Mouse (Mus musculus) forebrain, postnatal 0 days (tissue): ENCODE measurements around the gene Lpar2. TPM values are rescaled to one million over a fixed set of nuclear protein-coding genes. Genes with fewer than 3 reads are reported as not detected.

Experiments
- ATAC-seq: fragments of 200-750 bp; cut with Nextera tagmentation; 2 replicates; pipeline ENCODE4 v1.8.0; 2017; ENCODE audit warnings: mild to moderate bottlenecking, moderate library complexity
- DNase-seq: peaks from one replicate; pipeline ENCODE4 v3.0.0-alpha.2; 2015
- H3K27ac ChIP-seq: fragments of 300-500 bp; sonication (generic); 2 replicates; pipeline ENCODE4 v1.5.1; 2014; ENCODE audit warnings: low read depth, mild to moderate bottlenecking, antibody characterized with exemption, low read length, moderate library complexity, mixed read lengths
- H3K27me3 ChIP-seq: fragments of 300-500 bp; sonication (generic); 2 replicates; pipeline ENCODE4 v1.6.1; 2014; ENCODE audit warnings: mild to moderate bottlenecking, low read length, mixed read lengths; ENCODE audit not compliant: insufficient read depth
- H3K36me3 ChIP-seq: fragments of 300-500 bp; sonication (generic); 2 replicates; pipeline ENCODE4 v1.6.1; 2014; ENCODE audit warnings: mild to moderate bottlenecking, moderate library complexity; ENCODE audit not compliant: insufficient read depth
- H3K4me1 ChIP-seq: fragments of 300-500 bp; sonication (generic); 2 replicates; pipeline ENCODE4 v1.6.1; 2014; ENCODE audit warnings: antibody characterized with exemption; ENCODE audit not compliant: insufficient read depth
- H3K4me2 ChIP-seq: fragments of 300-500 bp; sonication (generic); 2 replicates; pipeline ENCODE4 v1.6.1; 2014; ENCODE audit warnings: low read depth, mild to moderate bottlenecking, moderate library complexity
- H3K4me3 ChIP-seq: fragments of 300-500 bp; sonication (generic); 2 replicates; pipeline ENCODE4 v1.5.1; 2014; ENCODE audit warnings: low read depth, low read length, mixed read lengths
- H3K9ac ChIP-seq: fragments of 300-500 bp; sonication (generic); 2 replicates; pipeline ENCODE4 v1.6.1; 2014; ENCODE audit warnings: mild to moderate bottlenecking
- H3K9me3 ChIP-seq: fragments of 300-500 bp; sonication (generic); 2 replicates; pipeline ENCODE4 v1.6.1; 2016; ENCODE audit warnings: low read length
- CTCF ChIP-seq: sonication (generic); IDR thresholded peaks from 2 replicates; pipeline ENCODE4 v1.5.1; 2016; ENCODE audit warnings: antibody characterized with exemption, control low read depth, low read depth
- WGBS: fragments of 180-500 bp; shearing (Covaris S2); extraction: QIAGEN DNeasy Blood & Tissue Kit; methylation state at CpG from one replicate; pipeline ENCODE4 v1.1.7; 2014; 5-methylcytosine and 5-hydroxymethylcytosine counted together
- polyA plus RNA-seq: library from polyadenylated mRNA; unstranded; fragments of >200 nt; fragmentation: Nextera tagmentation; extraction: Ambion mirVana; gene quantifications from 2 replicates; pipeline ENCODE4 v1.2.1, GENCODE M21; 2015
- total RNA-seq: library from RNA; depleted of rRNA; stranded (reverse); fragments of >200 nt; gene quantifications from 2 replicates; pipeline ENCODE4 v1.2.3, GENCODE M21; 2014

The Lpar2 gene
- total and polyA plus RNA-seq, 2 experiments from 2014 or later: 0.45 to 6.1 TPM

GRCm38 (mm10) chr8:69814881-69815280 is 7.3 kb upstream of the Lpar2 start:
- Histone ChIP-seq H3K9me3 (no peaks in the 10 kb centered on the region), H3K4me3 (no peak overlapping the region), H3K27ac (no peak overlapping the region), H3K9ac (no peak overlapping the region), H3K4me2 (no peak overlapping the region), H3K4me1 (0 out of 2 replicates have a peak, but pooled peaks cover 2% of the 10 kb centered on the region), H3K27me3 (no peaks in the 10 kb centered on the region), H3K36me3 (peaks cover 60% of the 10 kb centered on the region)
- WGBS: 94% methylated on average over 2 of the region's 2 CpGs
- DNase-seq (no peak), ATAC-seq (no peak)
- no peak for TF ChIP-seq CTCF

- no peak for DNase-seq
- peaks cover 60% of the 10 kb centered on the region for H3K36me3 ChIP-seq
These were observed 6.8 kb upstream of the Lpar2 start for GRCm38 (mm10) chr8:69815396-69815795.

GRCm38 (mm10) chr8:69820466-69820865 is 1.8 kb upstream of the Lpar2 start:
- peaks cover 22% of the 10 kb centered on the region for H3K4me1 ChIP-seq
- H3K27me3 ChIP-seq: no peaks in the 10 kb centered on the region
- H3K4me3 ChIP-seq: no peak overlapping the region
- no peak overlapping the region for H3K4me2 ChIP-seq
- H3K27ac ChIP-seq: no peak overlapping the region
- TF ChIP-seq CTCF: no peak
- ATAC-seq (no peak), DNase-seq (no peak)
- peaks cover 30% of the 10 kb centered on the region for H3K36me3 ChIP-seq
- H3K9me3 ChIP-seq: no peaks in the 10 kb centered on the region
- WGBS: 89% methylated on average over 9 of the region's 9 CpGs
- no peak overlapping the region for H3K9ac ChIP-seq

More at GRCm38 (mm10) chr8:69815396-69815795, 6.8 kb upstream of the Lpar2 start:
- Histone ChIP-seq H3K4me1 (no peaks in the 10 kb centered on the region), H3K27ac (no peak overlapping the region), H3K9ac (no peak overlapping the region), H3K27me3 (no peaks in the 10 kb centered on the region), H3K4me3 (no peak overlapping the region), H3K4me2 (no peak overlapping the region), H3K9me3 (no peaks in the 10 kb centered on the region)
- 94% methylated on average over 4 of the region's 4 CpGs for WGBS
- no peak for TF ChIP-seq CTCF
- ATAC-seq: no peak

- TF ChIP-seq CTCF: no peak
- Histone ChIP-seq H3K4me2 (peak overlapping the region; percentile 86), H3K9ac (peak overlapping the region; percentile 79), H3K4me1 (peaks cover 22% of the 10 kb centered on the region), H3K9me3 (no peaks in the 10 kb centered on the region), H3K27me3 (no peaks in the 10 kb centered on the region), H3K36me3 (peaks cover 23% of the 10 kb centered on the region), H3K4me3 (peak overlapping the region; percentile 54), H3K27ac (peak overlapping the region; percentile 73)
- 0% methylated on average over 14 of the region's 22 CpGs for WGBS
- DNase-seq: peak; percentile 65
- peak; percentile 50 for ATAC-seq
These were observed 251 bp upstream of the Lpar2 start for GRCm38 (mm10) chr8:69821971-69822385.

DNA sequence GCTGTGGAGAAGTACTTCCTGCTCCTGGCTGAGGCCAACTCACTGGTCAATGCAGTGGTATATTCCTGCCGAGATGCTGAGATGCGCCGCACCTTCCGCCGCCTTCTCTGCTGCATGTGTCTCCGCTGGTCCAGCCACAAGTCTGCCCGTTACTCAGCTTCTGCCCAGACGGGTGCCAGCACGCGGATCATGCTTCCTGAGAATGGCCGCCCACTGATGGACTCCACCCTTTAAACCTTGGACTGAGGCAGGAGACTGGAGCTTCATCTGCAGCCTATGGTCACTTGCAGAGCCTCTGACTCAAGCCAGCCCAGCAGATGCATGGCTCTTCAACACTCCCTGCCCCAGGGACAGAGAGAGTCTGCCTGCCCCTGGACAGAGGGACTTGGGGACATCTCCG is 4.1 kb downstream of the Lpar2 start:
- Histone ChIP-seq H3K4me2 (no peak overlapping the region), H3K27ac (no peak overlapping the region), H3K27me3 (no peaks in the 10 kb centered on the region), H3K4me3 (no peak overlapping the region), H3K36me3 (peaks cover 16% of the 10 kb centered on the region), H3K9ac (no peak overlapping the region), H3K9me3 (no peaks in the 10 kb centered on the region), H3K4me1 (peaks cover 22% of the 10 kb centered on the region)
- TF ChIP-seq CTCF: no peak
- no peak for ATAC-seq
- WGBS: 94% methylated on average over 12 of the region's 12 CpGs
- no peak for DNase-seq

DNA sequence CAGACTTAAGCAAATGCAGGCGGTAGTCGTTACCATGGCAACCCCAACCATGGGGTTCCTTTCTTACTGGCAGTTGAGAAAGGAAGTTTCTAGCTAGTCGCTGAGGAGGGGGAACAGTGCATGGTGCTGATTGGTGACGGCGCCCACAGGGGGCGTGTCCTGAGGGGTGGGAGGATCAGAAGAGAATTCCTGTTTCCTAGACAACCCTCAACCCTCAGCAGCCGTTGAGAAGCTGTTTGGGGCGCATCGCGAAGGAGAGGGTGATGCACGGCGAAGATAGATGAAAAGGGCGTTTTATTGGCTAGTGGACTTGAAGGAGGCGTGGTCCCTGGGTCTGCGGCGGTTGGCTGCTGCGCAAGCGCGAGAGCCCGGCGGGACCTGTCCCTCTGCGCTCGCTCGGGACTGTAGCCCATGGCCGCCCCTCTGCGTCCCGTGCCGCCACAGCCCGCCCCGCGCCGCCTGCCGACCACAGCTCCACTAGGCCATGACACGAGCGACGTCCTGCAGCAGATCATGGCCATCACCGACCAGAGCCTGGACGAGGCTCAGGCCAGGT is 10.1 kb downstream of the Lpar2 start, which contains the start of gene Pbx4:
Pbx4 (plus strand) TSS at position 194 of the 556 bp plus-strand sequence.
- Histone ChIP-seq H3K4me3 (peak within 1 kb of the TSS; percentile 66), H3K36me3 (peaks cover 7% of the 10 kb centered on the region), H3K4me2 (peak within 1 kb of the TSS; percentile 92), H3K4me1 (peaks cover 4% of the 10 kb centered on the region; the same call in 1 of the 2 replicates), H3K27me3 (no peaks in the 10 kb centered on the region), H3K27ac (peak within 1 kb of the TSS; percentile 82), H3K9ac (peak within 1 kb of the TSS; percentile 70), H3K9me3 (no peaks in the 10 kb centered on the region)
- WGBS: 2% methylated on average over 38 of the region's 38 CpGs
- ATAC-seq (peak; percentile 99), DNase-seq (peak; percentile 98)
- TF ChIP-seq CTCF: peak; percentile 55

- Histone ChIP-seq H3K4me2 (no peak overlapping the region), H3K27ac (no peak overlapping the region), H3K9ac (no peak overlapping the region), H3K27me3 (no peaks in the 10 kb centered on the region), H3K4me1 (peaks cover 4% of the 10 kb centered on the region; the same call in 1 of the 2 replicates), H3K4me3 (no peak overlapping the region), H3K36me3 (no peaks in the 10 kb centered on the region), H3K9me3 (no peaks in the 10 kb centered on the region)
- DNase-seq: no peak
- 81% methylated on average over 8 of the region's 8 CpGs for WGBS
- ATAC-seq: no peak
- no peak for TF ChIP-seq CTCF
These were observed 14.9 kb downstream of the Lpar2 start for GRCm38 (mm10) chr8:69837057-69837682.
